Mouse (Mus musculus) MEL (cell line): Measurements from ENCODE around the gene Adtrp. TPM values are rescaled to one million over a fixed set of nuclear protein-coding genes. Genes with fewer than 3 reads are reported as not detected.

Source experiments
- polyA plus RNA-seq, 2 experiments: library from polyadenylated mRNA; stranded (reverse) in 1 of 2; unstranded in 1 of 2; fragments of >175 nt in 1 of 2; fragments of >200 nt in 1 of 2; gene quantifications; 2 replicates each; pipeline versions ENCODE4 v1.2.1 to v1.2.4; 2012; ENCODE audit warnings: low replicate concordance in 2 of 2, low read depth in 1 of 2; ENCODE audit not compliant: insufficient read length in 2 of 2, insufficient read depth in 1 of 2, missing spikeins in 1 of 2
- total RNA-seq: library from RNA; depleted of rRNA; stranded (reverse); fragments of 300-350 nt; gene quantifications from 2 replicates; pipeline ENCODE4 v1.2.3, GENCODE M21; 2012; rRNA removed

Gene Adtrp
- total and polyA plus RNA-seq, 3 experiments = not detected

Other genes starting within 250 kb of the Adtrp start
- 5.2 and 6.5 TPM in 2 replicates for gene Tmem170b, start 241.8 kb downstream of the Adtrp start, total RNA-seq
- gene Tmem170b, start 241.8 kb downstream of the Adtrp start, polyA plus RNA-seq = 1 to 10 TPM in 1 of 2 experiments, not detected in 1; 7.0 TPM
- 2.2 and 3.9 TPM in 2 replicates for gene Hivep1, start 204.3 kb upstream of the Adtrp start, total RNA-seq
- gene Hivep1, start 204.3 kb upstream of the Adtrp start, polyA plus RNA-seq = 10 to 100 TPM in 1 of 2 experiments, not detected in 1; 15.9 TPM